ENCODE assay signal across 7 mouse cellular contexts in the genomic region with DNA sequence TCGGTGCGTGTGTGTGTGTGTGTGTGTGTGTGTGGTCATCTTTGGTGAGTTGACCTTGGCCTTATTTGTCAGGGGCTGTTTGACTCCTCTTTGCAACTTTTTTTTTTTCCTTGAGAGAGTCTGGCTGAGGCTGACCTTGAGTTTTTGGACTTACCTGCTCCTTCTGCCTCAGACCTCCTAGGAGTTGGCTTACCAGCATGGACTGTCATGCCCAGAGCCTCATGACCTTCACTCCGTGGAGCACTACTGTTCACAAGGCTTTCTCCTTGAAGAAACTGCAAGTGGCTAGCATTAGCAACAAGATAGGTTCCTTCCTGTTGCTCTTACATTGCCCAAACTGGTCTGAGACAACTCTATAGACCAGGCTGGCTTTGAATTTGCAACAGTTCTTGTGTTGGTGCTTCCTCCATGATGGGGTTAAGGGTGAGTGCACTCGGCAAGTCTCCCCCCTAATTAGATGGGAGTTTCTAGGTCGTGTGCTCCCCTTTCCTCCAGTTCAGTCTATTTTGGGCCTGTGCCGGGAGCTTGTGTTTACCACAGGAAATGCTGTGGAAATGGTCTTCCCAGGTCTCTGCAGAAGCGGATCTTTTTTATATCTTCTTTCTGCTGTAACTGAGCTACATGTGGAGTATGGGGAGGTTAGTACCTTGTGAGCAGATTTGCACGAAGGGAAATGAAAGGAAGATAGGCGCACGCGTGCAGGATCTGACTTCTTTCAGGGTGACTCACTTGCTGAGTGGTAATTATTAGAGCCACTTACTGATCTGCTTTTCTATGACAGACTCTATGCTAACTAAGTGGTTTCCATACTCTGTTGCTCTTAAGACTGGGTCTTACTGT. TPM values are rescaled to one million over a fixed set of nuclear protein-coding genes. Genes with fewer than 3 reads are reported as not detected.
DNase-seq lines count a peak whose midpoint lies in the region; ATAC-seq lines count a peak whose summit lies in the region.

No protein-coding gene starts in this region.

- H3K36me3 ChIP-seq in neural tube, embryonic 13.5 days: peaks cover 59% of the 10 kb centered on the region

- no peak for DNase-seq in neural tube, embryonic 10.5 days (ENCODE audit: extremely low spot score, low spot score)
- peak; percentile 57 to 63 for DNase-seq in heart, adult 18-20 months
- DNase-seq in kidney, postnatal 14 days: peak; percentile 50
- peak; percentile 40 for DNase-seq in telencephalon, adult 2 months (ENCODE audit: low read depth, low spot score)
- no peak for DNase-seq in spleen, postnatal 14 days (ENCODE audit: low spot score in 2 of 2)
- DNase-seq in cerebellum, adult 11-12 months: no peak

- peak overlapping the region; percentile 62; the same call in 1 of the 2 replicates for H3K27ac ChIP-seq in neural tube, embryonic 13.5 days (replicated peaks)

- no peaks in the 10 kb centered on the region for H3K9me3 ChIP-seq in neural tube, embryonic 13.5 days

- H3K4me2 ChIP-seq in neural tube, embryonic 13.5 days: no peak overlapping the region

- H3K9ac ChIP-seq in neural tube, embryonic 13.5 days: no peak overlapping the region

- ATAC-seq in neural tube, embryonic 13.5 days (ENCODE audit: low read depth): no peak

- no peaks in the 10 kb centered on the region for H3K27me3 ChIP-seq in neural tube, embryonic 13.5 days

- no peak overlapping the region for H3K4me3 ChIP-seq in neural tube, embryonic 13.5 days

- 87% methylated on average over 11 of the region's 11 CpGs for whole genome bisulfite sequencing in neural tube, embryonic 13.5 days

- H3K4me1 ChIP-seq in neural tube, embryonic 13.5 days (replicated peaks): peaks cover 10% of the 10 kb centered on the region

RNA-seq across cellular contexts. Expression of gene Cnbd2, which starts 54.0 kb away (rescaled TPM):
- polyA plus RNA-seq in neural tube, embryonic 13.5 days (2015; fragmentation: Nextera tagmentation; extraction: Ambion mirVana): 6.0 and 7.6 TPM in 2 replicates
- under 1 TPM; 0.62 to 0.69 TPM for total RNA-seq in heart, adult 18-20 months (2021)

RNA-seq across cellular contexts. Expression of gene Scand1, which starts 54.4 kb away (rescaled TPM):
- polyA plus RNA-seq in neural tube, embryonic 13.5 days (2015; fragmentation: Nextera tagmentation; extraction: Ambion mirVana): 88.6 and 105 TPM in 2 replicates
- total RNA-seq in heart, adult 18-20 months (2021): 10 to 100 TPM; 80.0 to 86.3 TPM

Comparison
In these comparisons a context has a peak if more than half of its experiments do, and no peak if none do; other contexts are left out.
1. DNase-seq: peak in heart, adult 18-20 months (2 of 2), kidney, postnatal 14 days (single experiment) and telencephalon, adult 2 months (single experiment); none in neural tube, embryonic 10.5 days (single experiment), spleen, postnatal 14 days (0 of 2) and cerebellum, adult 11-12 months (single experiment).